Mouse (Mus musculus) midbrain, postnatal 0 days (tissue): ENCODE measurements around the gene Dbn1. TPM values are rescaled to one million over a fixed set of nuclear protein-coding genes. Genes with fewer than 3 reads are reported as not detected.

Source experiments
- ATAC-seq: fragments of 200-750 bp; cut with Nextera tagmentation; 2 replicates; pipeline ENCODE4 v1.8.0; 2017; ENCODE audit warnings: moderate number of reproducible peaks, mild to moderate bottlenecking, moderate TSS enrichment, moderate library complexity; ENCODE audit not compliant: low FRiP score
- DNase-seq: peaks from one replicate; pipeline ENCODE4 v3.0.0-alpha.2; 2015; ENCODE audit warnings: low spot score
- H3K27ac ChIP-seq: fragments of 300-500 bp; sonication (generic); 2 replicates; pipeline ENCODE4 v1.5.1; 2014; ENCODE audit warnings: low read depth, mild to moderate bottlenecking, low read length, mixed read lengths
- H3K27me3 ChIP-seq: fragments of 300-500 bp; sonication (generic); 2 replicates; pipeline ENCODE4 v1.6.1; 2014; ENCODE audit warnings: low read length, control low read depth, mixed read lengths; ENCODE audit not compliant: insufficient read depth
- H3K36me3 ChIP-seq: fragments of 300-500 bp; sonication (generic); 2 replicates; pipeline ENCODE4 v1.6.1; 2014; ENCODE audit warnings: low read length, control low read depth, mixed read lengths; ENCODE audit not compliant: insufficient read depth
- H3K4me1 ChIP-seq: fragments of 300-500 bp; sonication (generic); 2 replicates; pipeline ENCODE4 v1.6.1; 2014; ENCODE audit warnings: mild to moderate bottlenecking, control low read depth, antibody characterized with exemption, low read length, mixed read lengths; ENCODE audit not compliant: insufficient read depth
- H3K4me2 ChIP-seq: fragments of 300-500 bp; sonication (generic); 2 replicates; pipeline ENCODE4 v1.6.1; 2014; ENCODE audit warnings: low read depth, mild to moderate bottlenecking, low read length, mixed read lengths; ENCODE audit not compliant: poor library complexity, severe bottlenecking
- H3K4me3 ChIP-seq: fragments of 300-500 bp; sonication (generic); 2 replicates; pipeline ENCODE4 v1.5.1; 2014; ENCODE audit warnings: low read depth, mild to moderate bottlenecking, low read length, moderate library complexity
- H3K9ac ChIP-seq: fragments of 300-500 bp; sonication (generic); replicated peaks from 2 replicates; pipeline ENCODE4 v1.6.1; 2014; ENCODE audit warnings: mild to moderate bottlenecking, low read length, moderate library complexity, mixed read lengths; ENCODE audit not compliant: poor library complexity, severe bottlenecking
- H3K9me3 ChIP-seq: fragments of 300-500 bp; sonication (generic); 2 replicates; pipeline ENCODE4 v1.6.1; 2016; ENCODE audit warnings: low read length, control low read depth
- CTCF ChIP-seq: IDR thresholded peaks from 2 replicates; pipeline ENCODE4 v1.5.1; 2016; ENCODE audit warnings: antibody characterized with exemption, mild to moderate bottlenecking
- WGBS: fragments of 180-500 bp; shearing (Covaris S2); extraction: QIAGEN DNeasy Blood & Tissue Kit; methylation state at CpG from one replicate; pipeline ENCODE4 v1.1.7; 2014; 5-methylcytosine and 5-hydroxymethylcytosine counted together
- polyA plus RNA-seq: library from polyadenylated mRNA; unstranded; fragments of >200 nt; fragmentation: Nextera tagmentation; extraction: Ambion mirVana; gene quantifications from 2 replicates; pipeline ENCODE4 v1.2.1, GENCODE M21; 2015
- total RNA-seq: library from RNA; depleted of rRNA; stranded (reverse); fragments of >200 nt; gene quantifications from 2 replicates; pipeline ENCODE4 v1.2.3, GENCODE M21; 2014

Dbn1 gene
- total and polyA plus RNA-seq, 2 experiments from 2014 or later, result 484 to 510 TPM

DNA sequence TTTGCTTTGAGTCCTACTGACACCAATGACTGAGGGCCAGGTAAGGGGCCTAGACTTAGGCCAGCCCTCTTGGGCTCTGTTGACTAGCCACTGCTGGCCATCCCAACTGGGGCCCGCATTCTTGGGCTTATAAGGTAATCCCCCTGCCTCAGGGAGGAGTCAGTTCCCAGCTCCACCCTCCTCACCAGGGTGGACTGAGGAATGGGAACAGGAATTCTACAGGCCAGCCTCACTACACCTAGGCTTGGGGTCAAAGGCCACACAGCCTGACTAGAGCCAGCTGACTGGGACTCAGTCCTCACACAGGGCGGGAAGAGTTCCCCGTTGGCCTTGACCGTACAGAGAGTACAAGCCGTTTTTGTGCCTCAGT, 23.6 kb upstream of the Dbn1 start:
- WGBS, result 36% methylated on average over 5 of the region's 5 CpGs
- Histone ChIP-seq H3K4me2 (peak overlapping the region; percentile 95), H3K4me3 (0 out of 2 replicates have a peak overlapping the region, but pooled peaks have one; percentile 78), H3K36me3 (peaks cover 29% of the 10 kb centered on the region), H3K4me1 (peaks cover 19% of the 10 kb centered on the region), H3K9ac (peak overlapping the region; percentile 40), H3K27me3 (no peaks in the 10 kb centered on the region), H3K27ac (no peak overlapping the region), H3K9me3 (no peaks in the 10 kb centered on the region)
- DNase-seq, result no peak
- no peak for ATAC-seq
- no peak for TF ChIP-seq CTCF

DNA sequence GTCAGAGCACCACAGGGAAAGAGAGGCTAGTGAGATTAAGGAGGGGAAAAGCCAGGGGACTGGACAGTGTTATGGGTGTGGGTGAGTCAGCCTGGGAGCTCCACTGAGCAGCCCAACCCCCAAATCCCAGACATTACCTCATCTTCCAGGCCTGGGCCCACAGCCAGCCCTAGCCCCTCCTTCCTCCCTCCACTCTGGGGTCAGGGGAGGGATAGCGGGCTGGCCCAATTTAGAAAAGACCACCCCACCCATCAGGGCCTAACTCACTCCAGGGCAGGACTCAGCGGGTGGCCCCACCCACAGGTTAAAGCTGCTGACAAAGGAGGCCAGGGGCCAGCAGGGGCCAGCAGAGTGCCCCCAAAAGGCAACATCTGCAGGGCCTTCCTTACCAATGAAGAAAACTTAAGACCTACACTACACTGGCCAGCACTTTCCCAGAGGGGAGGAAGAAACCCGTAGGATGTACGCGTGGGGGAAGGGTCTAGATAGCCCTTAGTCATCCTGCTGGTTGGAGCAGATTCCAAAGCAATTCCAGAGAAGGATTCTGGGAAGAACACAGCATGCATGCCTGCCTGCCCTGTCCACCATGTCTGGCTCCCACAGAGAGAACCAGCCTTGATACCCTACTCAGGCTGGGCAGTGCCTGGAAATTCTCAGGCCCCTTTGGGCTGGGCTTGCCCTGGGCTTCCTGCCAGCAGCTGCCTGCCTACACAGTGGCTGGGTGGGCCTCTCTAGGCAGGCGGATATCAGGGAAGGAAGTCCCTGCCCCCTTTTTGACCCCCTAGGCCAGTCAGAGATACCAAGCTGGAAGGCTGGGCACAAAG, 23.0 kb upstream of the Dbn1 start:
- H3K9ac ChIP-seq, result peak overlapping the region; percentile 40
- no peak overlapping the region for H3K4me3 ChIP-seq
- 21% methylated on average over 6 of the region's 6 CpGs for WGBS
- H3K9me3 ChIP-seq, result no peaks in the 10 kb centered on the region
- no peak for TF ChIP-seq CTCF
- H3K36me3 ChIP-seq, result peaks cover 35% of the 10 kb centered on the region
- H3K27me3 ChIP-seq, result no peaks in the 10 kb centered on the region
- DNase-seq, result no peak
- 0 out of 2 replicates have a peak overlapping the region, but pooled peaks have one; percentile 95 for H3K4me2 ChIP-seq
- H3K27ac ChIP-seq, result no peak overlapping the region; the same call in 1 of the 2 replicates
- H3K4me1 ChIP-seq, result peaks cover 19% of the 10 kb centered on the region
- no peak for ATAC-seq

DNA sequence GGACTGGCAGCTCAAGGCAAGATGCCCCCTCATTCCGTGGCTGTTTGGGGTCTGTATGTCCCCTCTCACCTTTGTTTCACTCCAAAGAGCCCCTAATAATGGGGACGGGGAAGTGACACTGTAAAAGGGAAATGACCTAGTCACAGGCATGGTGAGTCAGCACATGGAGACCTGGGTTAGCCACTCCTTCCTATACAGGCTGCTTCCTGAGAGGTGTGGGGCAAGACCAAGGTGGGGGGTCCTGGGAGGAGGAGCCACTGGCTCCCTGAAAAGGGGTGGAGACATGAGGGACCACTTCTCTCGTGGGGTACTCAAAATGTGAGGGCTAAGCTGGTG, 22.4 kb upstream of the Dbn1 start:
- Histone ChIP-seq H3K4me3 (no peak overlapping the region), H3K4me1 (peaks cover 19% of the 10 kb centered on the region), H3K9me3 (no peaks in the 10 kb centered on the region), H3K4me2 (no peak overlapping the region), H3K27me3 (no peaks in the 10 kb centered on the region), H3K36me3 (peaks cover 38% of the 10 kb centered on the region), H3K27ac (no peak overlapping the region; the same call in 1 of the 2 replicates), H3K9ac (no peak overlapping the region)
- no peak for ATAC-seq
- 31% methylated on average over 3 of the region's 3 CpGs for WGBS
- no peak for TF ChIP-seq CTCF
- no peak for DNase-seq

DNA sequence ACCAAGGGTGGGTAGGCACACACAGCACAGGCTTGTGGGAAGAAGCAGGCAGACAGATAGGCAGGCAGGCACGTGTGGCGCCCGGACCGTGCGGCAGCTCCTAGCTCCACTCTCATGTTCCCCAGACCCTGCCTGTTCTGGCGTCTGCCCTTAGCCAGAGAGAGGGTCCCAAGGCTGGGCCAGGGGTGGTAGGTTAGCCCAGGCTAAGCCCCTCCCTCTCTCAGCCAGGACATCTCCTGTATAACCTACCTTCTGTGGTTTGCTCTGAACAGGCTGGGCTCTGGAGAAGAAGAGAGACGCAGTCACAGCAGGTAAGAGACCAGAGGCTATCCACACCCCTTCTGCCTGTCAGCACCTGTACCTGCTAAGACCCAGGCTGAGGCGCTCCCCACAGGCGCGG, 20.6 kb upstream of the Dbn1 start:
- H3K36me3 ChIP-seq, result peaks cover 49% of the 10 kb centered on the region

DNA sequence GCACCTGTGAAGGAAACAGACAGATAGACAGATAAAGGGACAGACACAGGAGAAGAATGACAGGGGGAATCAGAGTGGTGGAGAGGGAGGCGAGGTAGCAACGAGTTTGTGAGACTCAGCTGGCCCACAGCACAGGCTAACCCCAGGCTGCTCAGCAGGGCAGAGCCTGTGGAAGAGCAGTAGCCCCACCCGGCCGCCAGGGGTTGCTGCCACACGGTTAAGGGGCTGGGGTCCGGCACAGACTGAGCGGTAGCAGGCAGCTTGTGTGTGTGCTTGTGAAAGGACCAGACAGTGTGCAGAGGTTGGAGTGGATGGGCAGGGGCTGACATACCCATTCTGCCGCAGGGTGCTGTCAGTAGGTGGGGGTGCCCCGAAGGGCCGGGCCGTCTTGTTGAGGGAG, 20.0 kb upstream of the Dbn1 start:
- Histone ChIP-seq H3K27ac (no peak overlapping the region), H3K4me2 (no peak overlapping the region), H3K27me3 (no peaks in the 10 kb centered on the region), H3K4me3 (no peak overlapping the region), H3K4me1 (peaks cover 14% of the 10 kb centered on the region), H3K36me3 (peaks cover 55% of the 10 kb centered on the region), H3K9me3 (no peaks in the 10 kb centered on the region), H3K9ac (no peak overlapping the region)
- 56% methylated on average over 11 of the region's 11 CpGs for WGBS
- ATAC-seq, result 0 out of 2 replicates have a peak, but pooled peaks have one; percentile 10
- no peak for DNase-seq
- TF ChIP-seq CTCF, result peak; percentile 40; the same call in 1 of the 2 replicates

More for the DNA sequence above, 20.6 kb upstream of the Dbn1 start:
- H3K9ac ChIP-seq, result no peak overlapping the region
- H3K4me3 ChIP-seq, result no peak overlapping the region
- no peak overlapping the region for H3K4me2 ChIP-seq
- WGBS, result 94% methylated on average over 10 of the region's 10 CpGs
- H3K27me3 ChIP-seq, result no peaks in the 10 kb centered on the region
- peaks cover 14% of the 10 kb centered on the region for H3K4me1 ChIP-seq
- DNase-seq, result no peak
- no peak for TF ChIP-seq CTCF
- no peak overlapping the region for H3K27ac ChIP-seq
- no peak for ATAC-seq
- H3K9me3 ChIP-seq, result no peaks in the 10 kb centered on the region

DNA sequence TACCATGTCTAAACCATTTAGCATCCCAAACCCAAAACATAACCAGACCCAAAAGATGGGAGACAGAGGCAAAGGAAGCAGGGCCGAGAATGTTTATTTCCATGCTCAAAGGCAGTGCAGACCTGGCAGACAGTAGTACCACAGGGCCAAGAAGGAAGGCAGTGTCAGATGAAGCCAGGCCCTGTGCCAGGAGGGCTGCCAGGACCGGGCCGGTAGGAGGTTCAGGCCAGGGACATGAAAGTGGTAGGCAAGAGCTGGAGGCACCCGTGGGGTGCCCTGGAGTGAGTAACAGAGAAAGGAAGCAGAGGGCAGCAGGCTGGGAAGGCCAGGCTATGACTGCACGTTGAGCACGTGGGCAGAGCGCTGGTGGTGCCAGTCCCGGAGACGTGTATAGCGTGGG, 18.8 kb upstream of the Dbn1 start:
- ATAC-seq (no peak), DNase-seq (no peak)
- Histone ChIP-seq H3K36me3 (peaks cover 58% of the 10 kb centered on the region), H3K4me3 (no peak overlapping the region), H3K27ac (no peak overlapping the region), H3K9ac (no peak overlapping the region), H3K9me3 (no peaks in the 10 kb centered on the region), H3K4me1 (peaks cover 8% of the 10 kb centered on the region), H3K4me2 (no peak overlapping the region), H3K27me3 (no peaks in the 10 kb centered on the region)
- no peak for TF ChIP-seq CTCF
- WGBS, result 86% methylated on average over 10 of the region's 10 CpGs
